Mouse (Mus musculus) frontal cortex, postnatal 36 days (tissue): ENCODE results near the gene Gm31571.
"Not testable (repeated sequence)": the region's sequence is repeated elsewhere in the genome, so short reads cannot be mapped to it uniquely, and the experiment has no call there.

ENCODE experiments used
- DNase-seq, 2 experiments: peaks; one replicate each; pipeline ENCODE4 v3.0.0; 2022; ENCODE audit warnings: low spot score in 2 of 2

The Gm31571 gene

GRCm38 (mm10) chrY:22051253-22051652, at the start of gene Gm31571:
Gene Gm31571, minus strand, starts transcription at chrY:22051353.
- DNase-seq = not testable (repeated sequence)
